Mouse (Mus musculus) forebrain, embryonic 14.5 days (tissue): ENCODE results near the gene Glra4. TPM values are rescaled to one million over a fixed set of nuclear protein-coding genes. Genes with fewer than 3 reads are reported as not detected.

Experiments used
- polyA plus RNA-seq: library from polyadenylated mRNA; unstranded; fragments of >200 nt; fragmentation: Nextera tagmentation; extraction: Ambion mirVana; gene quantifications from 2 replicates; pipeline ENCODE4 v1.2.1, GENCODE M21; 2014

Gene Glra4
- polyA plus RNA-seq, 1 experiment from 2014 or later, result not detected

Other genes with a start within 250 kb of the Glra4 start
- 0.20 and 0.37 TPM in 2 replicates for gene Kir3dl2, start 236.1 kb downstream of the Glra4 start, polyA plus RNA-seq
- 29.2 and 31.6 TPM in 2 replicates for gene Tceal3, start 189.3 kb downstream of the Glra4 start, polyA plus RNA-seq
- gene Tceal1, start 72.2 kb downstream of the Glra4 start, polyA plus RNA-seq, result 23.3 and 24.9 TPM in 2 replicates
- 633 and 666 TPM in 2 replicates for gene Morf4l2, start 36.5 kb downstream of the Glra4 start, polyA plus RNA-seq
- gene Plp1, start 42.5 kb upstream of the Glra4 start, polyA plus RNA-seq, result 6.0 and 9.0 TPM in 2 replicates
- gene Rab9b, start 88.6 kb upstream of the Glra4 start, polyA plus RNA-seq, result 6.3 and 10.2 TPM in 2 replicates
- gene H2bfm, start 147.2 kb upstream of the Glra4 start, polyA plus RNA-seq, result not detected in 2 replicates
- 109 and 117 TPM in 2 replicates for gene Tmsb15b2, start 195.4 kb upstream of the Glra4 start, polyA plus RNA-seq
- 10.8 and 11.9 TPM in 2 replicates for gene Tmsb15l, start 196.7 kb upstream of the Glra4 start, polyA plus RNA-seq
- 51.4 and 61.0 TPM in 2 replicates for gene Tmsb15b1, start 196.7 kb upstream of the Glra4 start, polyA plus RNA-seq
- 281 and 313 TPM in 2 replicates for gene Zcchc18, start 213.0 kb upstream of the Glra4 start, polyA plus RNA-seq